Mouse (Mus musculus) kidney, postnatal 0 days (tissue): Measurements from ENCODE around the gene Tmie. TPM values are rescaled to one million over a fixed set of nuclear protein-coding genes. Genes with fewer than 3 reads are reported as not detected.
A peak's percentile ranks its signal among the peaks of the same experiment; 100 is the strongest.
"Not testable (repeated sequence)": the region's sequence is repeated elsewhere in the genome, so short reads cannot be mapped to it uniquely, and the experiment has no call there.

Experiments used
- ATAC-seq: fragments of 200-750 bp; cut with Nextera tagmentation; replicated peaks from 2 replicates; pipeline ENCODE4 v1.8.0; 2017; ENCODE audit warnings: low read depth, moderate number of reproducible peaks, moderate TSS enrichment, moderate library complexity; ENCODE audit not compliant: low FRiP score
- DNase-seq: peaks from one replicate; pipeline ENCODE4 v3.0.0-alpha.2; 2016; ENCODE audit warnings: low spot score
- H3K27ac ChIP-seq: fragments of 300-500 bp; sonication (generic); 2 replicates; pipeline ENCODE4 v1.5.1; 2014; ENCODE audit warnings: mild to moderate bottlenecking
- H3K27me3 ChIP-seq: fragments of 300-500 bp; sonication (generic); 2 replicates; pipeline ENCODE4 v1.6.1; 2014; ENCODE audit warnings: low read length, mixed read lengths; ENCODE audit not compliant: insufficient read depth
- H3K36me3 ChIP-seq: fragments of 300-500 bp; sonication (generic); 2 replicates; pipeline ENCODE4 v1.6.1; 2014; ENCODE audit warnings: low read length, mixed read lengths; ENCODE audit not compliant: insufficient read depth
- H3K4me1 ChIP-seq: fragments of 300-500 bp; sonication (generic); replicated peaks from 2 replicates; pipeline ENCODE4 v1.6.1; 2014; ENCODE audit warnings: antibody characterized with exemption, low read length, mixed read lengths; ENCODE audit not compliant: insufficient read depth
- H3K4me2 ChIP-seq: fragments of 300-500 bp; sonication (generic); 2 replicates; pipeline ENCODE4 v1.6.1; 2014; ENCODE audit warnings: mild to moderate bottlenecking, low read length, moderate library complexity, mixed read lengths
- H3K4me3 ChIP-seq: fragments of 300-500 bp; sonication (generic); replicated peaks from 2 replicates; pipeline ENCODE4 v1.5.1; 2014; ENCODE audit warnings: low read depth, low read length
- H3K9ac ChIP-seq: fragments of 300-500 bp; sonication (generic); 2 replicates; pipeline ENCODE4 v1.6.1; 2014; ENCODE audit warnings: low read depth, low read length
- H3K9me3 ChIP-seq: fragments of 300-500 bp; sonication (generic); replicated peaks from 2 replicates; pipeline ENCODE4 v1.6.1; 2016; ENCODE audit warnings: low read length, inconsistent platforms, mixed read lengths
- CTCF ChIP-seq: IDR thresholded peaks from 2 replicates; pipeline ENCODE4 v1.5.1; 2016; ENCODE audit warnings: antibody characterized with exemption, low read depth, mild to moderate bottlenecking, moderate library complexity
- WGBS: fragments of 180-500 bp; shearing (Covaris S2); extraction: QIAGEN DNeasy Blood & Tissue Kit; methylation state at CpG from one replicate; pipeline ENCODE4 v1.1.7; 2014; 5-methylcytosine and 5-hydroxymethylcytosine counted together
- microRNA-seq: library from miRNA; unstranded; fragments of <30 nt; microRNA quantifications from one replicate; pipeline ENCODE4, GENCODE M21; 2016
- polyA plus RNA-seq: library from polyadenylated mRNA; unstranded; fragments of >200 nt; fragmentation: Nextera tagmentation; extraction: Ambion mirVana; gene quantifications from 2 replicates; pipeline ENCODE4 v1.2.1, GENCODE M21; 2015

Gene Tmie
- polyA plus RNA-seq, 1 experiment from 2014 or later: 2.3 TPM

- H3K27ac ChIP-seq: no peak within 1 kb of the TSS
- H3K9ac ChIP-seq: no peak within 1 kb of the TSS
- TF ChIP-seq CTCF: no peak
- H3K4me3 ChIP-seq: no peak within 1 kb of the TSS
- WGBS: 84% methylated on average over 19 of the region's 19 CpGs
- no peaks in the 10 kb centered on the region for H3K4me1 ChIP-seq
- H3K27me3 ChIP-seq: no peaks in the 10 kb centered on the region
- ATAC-seq (no peak), DNase-seq (no peak)
- H3K9me3 ChIP-seq: no peaks in the 10 kb centered on the region
- H3K36me3 ChIP-seq: no peaks in the 10 kb centered on the region
- H3K4me2 ChIP-seq: 0 out of 2 replicates have a peak within 1 kb of the TSS, but pooled peaks have one; percentile 15
Measured at GRCm38 (mm10) chr9:110834411-110834810, 45.5 kb downstream of the Tmie start, which contains the start of gene Prss45. Gene Prss45, plus strand, starts transcription at chr9:110834588.

GRCm38 (mm10) chr9:110833021-110833420 is 46.9 kb downstream of the Tmie start:
- no peak for ATAC-seq
- 69% methylated on average over 5 of the region's 5 CpGs for WGBS
- H3K9me3 ChIP-seq: no peaks in the 10 kb centered on the region
- no peak for DNase-seq
- no peak overlapping the region for H3K9ac ChIP-seq
- no peak overlapping the region for H3K4me3 ChIP-seq
- H3K36me3 ChIP-seq: no peaks in the 10 kb centered on the region
- no peak for TF ChIP-seq CTCF
- H3K27me3 ChIP-seq: no peaks in the 10 kb centered on the region
- H3K4me2 ChIP-seq: no peak overlapping the region
- no peak overlapping the region for H3K27ac ChIP-seq
- H3K4me1 ChIP-seq: no peaks in the 10 kb centered on the region

GRCm38 (mm10) chr9:110826390-110826789 is 53.5 kb downstream of the Tmie start, which contains the start of gene Prss43:
Gene Prss43, plus strand, starts transcription at chr9:110826690.
- H3K4me1 ChIP-seq: no peaks in the 10 kb centered on the region
- no peak within 1 kb of the TSS for H3K27ac ChIP-seq
- no peak for TF ChIP-seq CTCF
- no peak for ATAC-seq
- DNase-seq: no peak
- no peak within 1 kb of the TSS for H3K4me3 ChIP-seq
- H3K36me3 ChIP-seq: no peaks in the 10 kb centered on the region
- no peak within 1 kb of the TSS for H3K9ac ChIP-seq
- no peaks in the 10 kb centered on the region for H3K9me3 ChIP-seq
- 71% methylated on average over 3 of the region's 3 CpGs for WGBS
- H3K27me3 ChIP-seq: no peaks in the 10 kb centered on the region
- H3K4me2 ChIP-seq: no peak within 1 kb of the TSS

GRCm38 (mm10) chr9:110825832-110826231 is 54.1 kb downstream of the Tmie start:
- TF ChIP-seq CTCF: no peak
- Histone ChIP-seq H3K4me1 (no peaks in the 10 kb centered on the region), H3K4me2 (no peak overlapping the region), H3K27me3 (no peaks in the 10 kb centered on the region), H3K9me3 (no peaks in the 10 kb centered on the region), H3K27ac (no peak overlapping the region), H3K4me3 (no peak overlapping the region), H3K9ac (no peak overlapping the region), H3K36me3 (no peaks in the 10 kb centered on the region)
- WGBS: 75% methylated on average over 7 of the region's 7 CpGs
- ATAC-seq (no peak), DNase-seq (no peak)

GRCm38 (mm10) chr9:110825426-110825825 is 54.5 kb downstream of the Tmie start:
- DNase-seq (no peak), ATAC-seq (no peak)
- Histone ChIP-seq H3K9me3 (no peaks in the 10 kb centered on the region), H3K27ac (no peak overlapping the region), H3K27me3 (no peaks in the 10 kb centered on the region), H3K9ac (no peak overlapping the region), H3K4me1 (no peaks in the 10 kb centered on the region), H3K4me3 (no peak overlapping the region), H3K4me2 (no peak overlapping the region), H3K36me3 (no peaks in the 10 kb centered on the region)
- 79% methylated on average over 4 of the region's 4 CpGs for WGBS
- TF ChIP-seq CTCF: no peak

- Histone ChIP-seq H3K4me3 (no peak overlapping the region), H3K27ac (no peak overlapping the region), H3K36me3 (no peaks in the 10 kb centered on the region), H3K4me1 (no peaks in the 10 kb centered on the region), H3K27me3 (no peaks in the 10 kb centered on the region), H3K9ac (no peak overlapping the region), H3K4me2 (no peak overlapping the region), H3K9me3 (no peaks in the 10 kb centered on the region)
- no peak for TF ChIP-seq CTCF
- 81% methylated on average over 7 of the region's 7 CpGs for WGBS
- ATAC-seq (no peak), DNase-seq (no peak)
Measured at GRCm38 (mm10) chr9:110821436-110821835, 58.5 kb downstream of the Tmie start.

GRCm38 (mm10) chr9:110820546-110820945 is 59.4 kb downstream of the Tmie start:
- ATAC-seq, H3K36me3 ChIP-seq, DNase-seq, H3K4me3 ChIP-seq, H3K4me2 ChIP-seq, H3K27ac ChIP-seq, H3K9me3 ChIP-seq, H3K9ac ChIP-seq, H3K4me1 ChIP-seq, H3K27me3 ChIP-seq: not testable (repeated sequence)

Small RNA genes lying within 50 kb of the gene (microRNA-seq; reads per million reads assigned to microRNA genes)
- gene Gm24269: not detected

Other genes with a start within 250 kb of the Tmie start
- gene Nbeal2, start 226.0 kb downstream of the Tmie start, polyA plus RNA-seq: 2.9 and 3.9 TPM in 2 replicates
- gene Ccdc12, start 223.6 kb downstream of the Tmie start, polyA plus RNA-seq: 153 and 154 TPM in 2 replicates
- 1.1 and 1.5 TPM in 2 replicates for gene Myl3, start 138.3 kb downstream of the Tmie start, polyA plus RNA-seq
- 179 and 192 TPM in 2 replicates for gene Pth1r, start 133.0 kb downstream of the Tmie start, polyA plus RNA-seq
- gene Prss42, start 81.9 kb downstream of the Tmie start, polyA plus RNA-seq: not detected in 2 replicates
- gene Prss44, start 66.1 kb downstream of the Tmie start, polyA plus RNA-seq: not detected in 2 replicates
- not detected in 2 replicates for gene Prss43, start 53.4 kb downstream of the Tmie start, polyA plus RNA-seq
- not detected in 2 replicates for gene Prss45, start 45.5 kb downstream of the Tmie start, polyA plus RNA-seq
- not detected in 2 replicates for gene Prss46, start 35.6 kb downstream of the Tmie start, polyA plus RNA-seq
- 0.27 and 0.33 TPM in 2 replicates for gene Prss50, start 22.1 kb downstream of the Tmie start, polyA plus RNA-seq
- gene Als2cl, start 243 bp downstream of the Tmie start, polyA plus RNA-seq: 4.1 and 5.3 TPM in 2 replicates
- gene Fam240a, start 36.7 kb upstream of the Tmie start, polyA plus RNA-seq: not detected in 2 replicates
- not detected in 2 replicates for gene Tdgf1, start 66.0 kb upstream of the Tmie start, polyA plus RNA-seq
- gene Lrrc2, start 71.4 kb upstream of the Tmie start, polyA plus RNA-seq: 0.33 and 0.51 TPM in 2 replicates
- gene Rtp3, start 110.5 kb upstream of the Tmie start, polyA plus RNA-seq: 0.56 and 0.89 TPM in 2 replicates
- 2.2 and 2.5 TPM in 2 replicates for gene Ltf, start 139.2 kb upstream of the Tmie start, polyA plus RNA-seq
- gene Ccrl2, start 177.4 kb upstream of the Tmie start, polyA plus RNA-seq: 2.7 and 3.5 TPM in 2 replicates
- 39.6 and 39.9 TPM in 2 replicates for gene Lrrfip2, start 237.5 kb upstream of the Tmie start, polyA plus RNA-seq